Mouse (Mus musculus): Measurements from ENCODE around the gene Ifnl2.

DNA sequence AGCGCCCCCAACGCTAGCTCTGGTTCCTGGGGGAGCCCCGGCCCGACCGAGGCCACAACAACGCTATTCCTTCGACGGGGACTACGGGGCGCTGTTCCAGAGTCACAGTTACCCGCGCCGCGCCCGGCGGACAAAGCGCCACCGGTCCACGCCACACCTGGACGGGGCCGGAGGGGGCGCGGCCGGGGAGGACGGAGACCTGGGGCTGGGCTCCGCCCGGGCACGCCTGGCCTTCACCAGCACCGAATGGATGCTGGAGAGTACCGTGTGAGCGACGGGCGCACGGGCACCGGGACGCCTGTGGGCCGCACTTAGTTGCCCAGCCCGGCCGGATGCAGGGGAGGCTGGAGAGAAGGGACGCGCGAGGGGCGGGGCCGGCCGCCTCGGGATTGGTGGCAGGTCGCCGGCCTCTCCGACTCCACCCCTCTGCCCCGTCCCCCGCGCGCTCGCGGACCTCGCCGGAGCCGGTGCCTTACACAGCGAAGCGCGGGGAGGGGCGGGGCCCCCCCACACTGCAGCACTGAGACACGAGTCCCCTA is 43.0 kb downstream of the Ifnl2 start:
- TF ChIP-seq EP300 (IDR thresholded peaks at IDR 0.05; ENCODE audit: insufficient read depth, low read depth, low read length) (no peak), POLR2A (IDR thresholded peaks at IDR 0.05; ENCODE audit: insufficient read depth, low read length) (no peak), CTCF (IDR thresholded peaks at IDR 0.05; ENCODE audit: low read depth, low read length) (no peak)
